8 mouse cellular contexts compared by ENCODE assay signal in genomic region chr14:46704316-46704751, GRCm38 (mm10). TPM values are rescaled to one million over a fixed set of nuclear protein-coding genes. Genes with fewer than 3 reads are reported as not detected.
DNase-seq lines count a peak whose midpoint lies in the region; ATAC-seq lines count a peak whose summit lies in the region.

No protein-coding gene starts in this region.

- DNase-seq in adrenal gland, postnatal 36 days, result peak; percentile 47 to 61
- DNase-seq in heart, adult 8-10 months (ENCODE audit: low spot score), result peak; percentile 44
- peak; percentile 27 for DNase-seq in kidney, postnatal 14 days
- DNase-seq in layer of hippocampus, postnatal 25 days (ENCODE audit: extremely low spot score in 1 of 2, low spot score in 1 of 2), result no peak
- no peak for DNase-seq in retina, embryonic 14.5 days (ENCODE audit: low spot score)
- no peak for DNase-seq in left cerebral cortex, postnatal 14 days (ENCODE audit: low spot score in 2 of 2)

- intact Hi-C loops in left cerebral cortex, postnatal 14 days (cut with DNase I), result no loop called here

- ATAC-seq in megakaryocyte progenitor cell, adult 5-6 weeks (replicated peaks; ENCODE audit: poor library complexity), result 0 out of 2 replicates have a peak, but pooled peaks have one; percentile 20
- ATAC-seq in cerebellum, adult (ENCODE audit: insufficient number of reproducible peaks, low FRiP score, low TSS enrichment), result no peak

RNA-seq across cellular contexts. Expression of gene Cdkn3, which starts 56.0 kb away (rescaled TPM):
- total RNA-seq in adrenal gland, postnatal 36 days (2021), result 1 to 10 TPM; 2.7 to 3.0 TPM
- total RNA-seq in heart, adult 8-10 months (2022), result under 1 TPM; 0.41 to 0.92 (median 0.70) TPM
- 36.0 and 47.6 TPM in 2 replicates for total RNA-seq in megakaryocyte progenitor cell, adult 5-6 weeks (2015)
- 37.8 and 54.2 TPM in 2 replicates for total RNA-seq in megakaryocyte progenitor cell, adult 5-6 weeks (2017)
- total RNA-seq in layer of hippocampus, postnatal 25 days (2021), result under 1 TPM; 0.49 to 0.68 TPM
- total RNA-seq in left cerebral cortex, postnatal 14 days (2021), result 1 to 10 TPM; 1.5 to 1.8 TPM

Comparison
In these comparisons a context has a peak if more than half of its experiments do, and no peak if none do; other contexts are left out.
1. DNase-seq: peak in adrenal gland, postnatal 36 days (2 of 2), heart, adult 8-10 months (single experiment) and kidney, postnatal 14 days (single experiment); none in layer of hippocampus, postnatal 25 days (0 of 2), retina, embryonic 14.5 days (single experiment) and left cerebral cortex, postnatal 14 days (0 of 2).
2. RNA of gene Cdkn3, which starts 56.0 kb away (total RNA-seq): 36.0 to 54.2 TPM in megakaryocyte progenitor cell, adult 5-6 weeks; 2.7 to 3.0 TPM in adrenal gland, postnatal 36 days, 1.5 to 1.8 TPM in left cerebral cortex, postnatal 14 days, 0.41 to 0.92 TPM in heart, adult 8-10 months and 0.49 to 0.68 TPM in layer of hippocampus, postnatal 25 days; every median in the first group is over 4 times any median in the second.